Mouse (Mus musculus) MEL (cell line): ENCODE results near the gene Samd14. TPM values are rescaled to one million over a fixed set of nuclear protein-coding genes. Genes with fewer than 3 reads are reported as not detected.

Source experiments
- DNase-seq: peaks from one replicate; pipeline ENCODE4 v3.0.0; 2011; ENCODE audit warnings: low read depth, low spot score
- H3K27ac ChIP-seq: 2 replicates; pipeline ENCODE4 v1.5.1; 2012; ENCODE audit warnings: low read depth, mild to moderate bottlenecking, control low read depth, low read length, moderate library complexity; ENCODE audit not compliant: control insufficient read depth
- H3K27me3 ChIP-seq, 2 experiments: fragments of 150-350 bp in 1 of 2; sonication (generic) in 1 of 2; 2 replicates each; pipeline ENCODE4 v1.6.1; 2012; ENCODE audit warnings: low read length in 2 of 2, mild to moderate bottlenecking in 2 of 2, improper control_type of control experiment in 1 of 2, moderate library complexity in 1 of 2; ENCODE audit not compliant: insufficient read depth in 2 of 2, control insufficient read depth in 1 of 2
- H3K36me3 ChIP-seq, 2 experiments: 2 replicates each; pipeline ENCODE4 v1.6.1; 2012 to 2014; ENCODE audit warnings: low read length in 2 of 2, improper control_type of control experiment in 1 of 2, inconsistent platforms in 1 of 2, mild to moderate bottlenecking in 1 of 2; ENCODE audit not compliant: insufficient read depth in 2 of 2, control insufficient read depth in 1 of 2
- H3K4me1 ChIP-seq, 2 experiments: fragments of 150-350 bp in 1 of 2; sonication (generic) in 1 of 2; 2 replicates each; pipeline ENCODE4 v1.6.1; 2012; ENCODE audit warnings: low read length in 2 of 2, improper control_type of control experiment in 1 of 2, mild to moderate bottlenecking in 1 of 2; ENCODE audit not compliant: insufficient read depth in 2 of 2, control insufficient read depth in 1 of 2
- H3K4me3 ChIP-seq, 2 experiments: fragments of 150-350 bp in 1 of 2; sonication (generic) in 1 of 2; 2 replicates each; pipeline ENCODE4 v1.5.1; 2012; ENCODE audit warnings: low read depth in 2 of 2, low read length in 2 of 2, mild to moderate bottlenecking in 2 of 2, moderate library complexity in 2 of 2, control low read depth in 1 of 2, improper control_type of control experiment in 1 of 2; ENCODE audit not compliant: control insufficient read depth in 1 of 2, insufficient read depth in 1 of 2
- H3K79me2 ChIP-seq: 2 replicates; pipeline ENCODE4 v1.6.1; 2012; ENCODE audit warnings: mild to moderate bottlenecking, low read length, moderate library complexity; ENCODE audit not compliant: control insufficient read depth, poor library complexity, insufficient read depth
- H3K9ac ChIP-seq: 2 replicates; pipeline ENCODE4 v1.6.1; 2012; ENCODE audit warnings: low read depth, mild to moderate bottlenecking, control low read depth, low read length, moderate library complexity; ENCODE audit not compliant: control insufficient read depth, poor library complexity, severe bottlenecking
- H3K9me3 ChIP-seq: fragments of 150-350 bp; sonication (generic); replicated peaks from 2 replicates; pipeline ENCODE4 v1.6.1; 2012; ENCODE audit warnings: mild to moderate bottlenecking, low read length, improper control_type of control experiment, moderate library complexity; ENCODE audit not compliant: insufficient read depth
- CHD2 ChIP-seq: IDR thresholded peaks from 2 replicates; pipeline ENCODE4 v1.6.1; 2011; ENCODE audit warnings: low read length, improper control_type of control experiment
- ELF1 ChIP-seq: IDR thresholded peaks from 2 replicates; pipeline ENCODE4 v1.6.1; 2014; ENCODE audit warnings: low read depth, mild to moderate bottlenecking, inconsistent platforms, low read length, improper control_type of control experiment, moderate library complexity
- GABPA ChIP-seq: IDR thresholded peaks from 2 replicates; pipeline ENCODE4 v1.6.1; 2012; ENCODE audit warnings: low read depth, mild to moderate bottlenecking, inconsistent platforms, low read length, improper control_type of control experiment, moderate library complexity
- KAT2A ChIP-seq: conservative IDR thresholded peaks from 2 replicates; pipeline ENCODE4 v1.6.1; 2012; ENCODE audit warnings: low read depth, low read length, improper control_type of control experiment, inconsistent platforms
- MAFK ChIP-seq: IDR thresholded peaks from 2 replicates; pipeline ENCODE4 v1.6.1; 2011; ENCODE audit warnings: low read depth, mild to moderate bottlenecking, low read length, improper control_type of control experiment, borderline replicate concordance
- MAX ChIP-seq: IDR thresholded peaks from 2 replicates; pipeline ENCODE4 v1.6.1; 2011; ENCODE audit warnings: low read length, improper control_type of control experiment
- MAZ ChIP-seq: IDR thresholded peaks from 2 replicates; pipeline ENCODE4 v1.6.1; 2012; ENCODE audit warnings: low read depth, mild to moderate bottlenecking, inconsistent platforms, low read length, improper control_type of control experiment
- MEF2A ChIP-seq: IDR thresholded peaks from 2 replicates; pipeline ENCODE4 v1.6.1; 2014; ENCODE audit warnings: low read depth, mild to moderate bottlenecking, inconsistent platforms, low read length, improper control_type of control experiment; ENCODE audit not compliant: poor library complexity, insufficient replicate concordance, severe bottlenecking; ENCODE audit errors: extremely low read depth
- MYB ChIP-seq: IDR thresholded peaks from 2 replicates; pipeline ENCODE4 v1.6.1; 2011; ENCODE audit warnings: mild to moderate bottlenecking, low read depth, low read length, improper control_type of control experiment
- NELFE ChIP-seq: IDR thresholded peaks from 2 replicates; pipeline ENCODE4 v1.6.1; 2011; ENCODE audit warnings: low read depth, low read length, improper control_type of control experiment
- POLR2AphosphoS2 ChIP-seq: IDR thresholded peaks from 2 replicates; pipeline ENCODE4 v1.6.1; 2011; ENCODE audit warnings: low read length, improper control_type of control experiment
- POLR2AphosphoS5 ChIP-seq: IDR thresholded peaks from 2 replicates; pipeline ENCODE4 v1.6.1; 2012; ENCODE audit warnings: low read depth, borderline replicate concordance, mild to moderate bottlenecking, inconsistent platforms, low read length, moderate library complexity, mixed read lengths
- RAD21 ChIP-seq: IDR thresholded peaks from 2 replicates; pipeline ENCODE4 v1.6.1; 2011; ENCODE audit warnings: mild to moderate bottlenecking, low read depth, low read length, improper control_type of control experiment
- RCOR1 ChIP-seq: IDR thresholded peaks from 2 replicates; pipeline ENCODE4 v1.6.1; 2012; ENCODE audit warnings: low read depth, mild to moderate bottlenecking, inconsistent platforms, low read length, improper control_type of control experiment
- SMC3 ChIP-seq: IDR thresholded peaks from 2 replicates; pipeline ENCODE4 v1.6.1; 2011; ENCODE audit warnings: low read depth, low read length, improper control_type of control experiment
- TAL1 ChIP-seq: IDR thresholded peaks from 2 replicates; pipeline ENCODE4 v1.6.1; 2012; ENCODE audit warnings: mild to moderate bottlenecking, inconsistent platforms, low read length, moderate library complexity, mixed read lengths
- ZC3H11A ChIP-seq: IDR thresholded peaks from 2 replicates; pipeline ENCODE4 v1.6.1; 2012; ENCODE audit warnings: low read depth, mild to moderate bottlenecking, inconsistent platforms, low read length, improper control_type of control experiment
- ZKSCAN1 ChIP-seq: IDR thresholded peaks from 2 replicates; pipeline ENCODE4 v1.6.1; 2012; ENCODE audit warnings: low read depth, mild to moderate bottlenecking, inconsistent platforms, low read length, improper control_type of control experiment, moderate library complexity
- ZMIZ1 ChIP-seq: IDR thresholded peaks from 2 replicates; pipeline ENCODE4 v1.6.1; 2012; ENCODE audit warnings: low read depth, mild to moderate bottlenecking, inconsistent platforms, low read length, improper control_type of control experiment, moderate library complexity
- ZNF384 ChIP-seq: IDR thresholded peaks from 2 replicates; pipeline ENCODE4 v1.6.1; 2012; ENCODE audit warnings: low read depth, mild to moderate bottlenecking, inconsistent platforms, low read length, improper control_type of control experiment
- polyA plus RNA-seq, 2 experiments: library from polyadenylated mRNA; stranded (reverse) in 1 of 2; unstranded in 1 of 2; fragments of >175 nt in 1 of 2; fragments of >200 nt in 1 of 2; gene quantifications; 2 replicates each; pipeline versions ENCODE4 v1.2.1 to v1.2.4; 2012; ENCODE audit warnings: low replicate concordance in 2 of 2, low read depth in 1 of 2; ENCODE audit not compliant: insufficient read length in 2 of 2, insufficient read depth in 1 of 2, missing spikeins in 1 of 2
- total RNA-seq: library from RNA; depleted of rRNA; stranded (reverse); fragments of 300-350 nt; gene quantifications from 2 replicates; pipeline ENCODE4 v1.2.3, GENCODE M21; 2012

Gene Samd14
- total and polyA plus RNA-seq, 3 experiments: 57.6 to 1,219 (median 101) TPM

DNA sequence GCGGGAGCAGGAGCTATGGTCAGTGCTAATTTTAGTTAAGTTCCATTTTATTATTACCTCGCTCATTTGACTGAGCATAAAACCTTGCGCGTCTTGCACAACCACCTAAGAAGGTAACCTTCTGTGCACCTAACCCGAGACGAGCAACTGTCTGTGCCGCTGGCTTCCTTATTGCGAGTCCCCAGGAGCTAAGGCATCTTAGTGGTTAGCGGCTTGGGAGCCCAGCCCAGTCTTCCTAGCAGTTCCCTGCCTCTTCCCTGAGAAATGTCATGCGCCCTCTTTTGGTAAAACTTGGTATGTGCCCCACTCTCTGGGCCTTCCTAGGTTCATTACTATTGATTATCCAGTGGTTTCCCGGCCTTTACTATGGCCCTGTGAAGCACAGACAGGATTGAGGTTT is 32.4 kb downstream of the Samd14 start (continued):
- TF ChIP-seq POLR2AphosphoS2: no peak
- TF ChIP-seq RAD21: peak; percentile 74
- peak; percentile 64; the same call in 1 of the 2 replicates for TF ChIP-seq RCOR1

- no peak overlapping the region for H3K9ac ChIP-seq
- H3K27ac ChIP-seq: no peak overlapping the region
- peaks cover 4 to 5% of the 10 kb centered on the region in 2 experiments; a peak in 2 of 4 replicates for H3K27me3 ChIP-seq
- peaks cover 0 to 7% of the 10 kb centered on the region in 2 experiments; a peak in 2 of 4 replicates for H3K4me1 ChIP-seq
- no peaks in the 10 kb centered on the region for H3K9me3 ChIP-seq
- H3K79me2 ChIP-seq: no peaks in the 10 kb centered on the region
- no peak for DNase-seq
- no peak for TF ChIP-seq POLR2AphosphoS5
- no peak for TF ChIP-seq KAT2A
- TF ChIP-seq CHD2: no peak
- no peak for TF ChIP-seq ZMIZ1
- no peak for TF ChIP-seq ZKSCAN1
- TF ChIP-seq MAX: no peak
- no peak for TF ChIP-seq GABPA
- no peak for TF ChIP-seq MAFK
- TF ChIP-seq ELF1: no peak
- no peak for TF ChIP-seq MEF2A
- TF ChIP-seq MYB: no peak
- TF ChIP-seq POLR2AphosphoS2: no peak
- TF ChIP-seq ZNF384: no peak
- TF ChIP-seq ZC3H11A: no peak
- no peak for TF ChIP-seq MAZ
- H3K36me3 ChIP-seq: no peaks in the 10 kb centered on the region; a peak in 1 of 4 replicates
- no peak overlapping the region for H3K4me3 ChIP-seq
Measured at GRCm38 (mm10) chr11:95043060-95043459, 33.4 kb downstream of the Samd14 start.

GRCm38 (mm10) chr11:95043608-95044007 is 33.9 kb downstream of the Samd14 start:
- H3K9me3 ChIP-seq: no peaks in the 10 kb centered on the region
- peaks cover 7% of the 10 kb centered on the region in 2 experiments; a peak in 3 of 4 replicates for H3K27me3 ChIP-seq
- TF ChIP-seq NELFE (no peak), TAL1 (no peak), SMC3 (no peak)
- H3K27ac ChIP-seq: no peak overlapping the region
- H3K9ac ChIP-seq: no peak overlapping the region
- DNase-seq: no peak
- H3K79me2 ChIP-seq: no peaks in the 10 kb centered on the region
- no peak overlapping the region for H3K4me3 ChIP-seq
- H3K4me1 ChIP-seq: peaks cover 0 to 7% of the 10 kb centered on the region in 2 experiments; a peak in 2 of 4 replicates
- no peaks in the 10 kb centered on the region; a peak in 1 of 4 replicates for H3K36me3 ChIP-seq
